Mouse (Mus musculus) megakaryocyte, embryonic 14.5 days (primary cell): ENCODE data around the gene Ksr1. TPM values are rescaled to one million over a fixed set of nuclear protein-coding genes. Genes with fewer than 3 reads are reported as not detected.
A peak's percentile ranks its signal among the peaks of the same experiment; 100 is the strongest.

Experiments
- H3K27me3 ChIP-seq: replicated peaks from 2 replicates; pipeline ENCODE3; 2012; ENCODE audit warnings: inconsistent platforms
- H3K36me3 ChIP-seq: replicated peaks from 2 replicates; pipeline ENCODE3; 2012; ENCODE audit warnings: low read length, inconsistent platforms, mixed read lengths
- H3K4me1 ChIP-seq: 2 replicates; pipeline ENCODE4 v1.6.1; 2012; ENCODE audit warnings: inconsistent platforms
- H3K4me3 ChIP-seq: replicated peaks from 2 replicates; pipeline ENCODE3; 2012; ENCODE audit warnings: moderate library complexity, mild to moderate bottlenecking, inconsistent platforms
- H3K9me3 ChIP-seq: 2 replicates; pipeline ENCODE4 v1.6.1; 2012; ENCODE audit warnings: inconsistent platforms
- FLI1 ChIP-seq: IDR thresholded peaks from 2 replicates; pipeline ENCODE4 v1.6.1; 2012; ENCODE audit warnings: low read length, inconsistent platforms, mixed read lengths
- GATA1 ChIP-seq: IDR thresholded peaks from 3 replicates; pipeline ENCODE4 v1.6.1; 2012; ENCODE audit warnings: mixed read lengths, low read length, inconsistent platforms, borderline replicate concordance
- polyA plus RNA-seq: library from polyadenylated mRNA; stranded (reverse); fragments of >175 nt; gene quantifications from 2 replicates; pipeline ENCODE4 v1.2.3, GENCODE M21; 2012; ENCODE audit warnings: low replicate concordance; ENCODE audit not compliant: insufficient read depth

Ksr1 gene
- polyA plus RNA-seq, 1 experiment: 46.5 TPM

- Histone ChIP-seq H3K27me3 (no peaks in the 10 kb centered on the region), H3K36me3 (peaks cover 100% of the 10 kb centered on the region), H3K4me3 (peak overlapping the region; percentile 47), H3K4me1 (peaks cover 100% of the 10 kb centered on the region), H3K9me3 (no peaks in the 10 kb centered on the region)
- no peak for TF ChIP-seq GATA1
- TF ChIP-seq FLI1: no peak
These were observed 112.6 kb downstream of the Ksr1 start for GRCm38 (mm10) chr11:79033636-79034035.

- no peak for TF ChIP-seq GATA1
- no peak for TF ChIP-seq FLI1
These were observed 113.2 kb downstream of the Ksr1 start for GRCm38 (mm10) chr11:79033021-79033420.

GRCm38 (mm10) chr11:79031452-79031746, 114.8 kb downstream of the Ksr1 start:
- Histone ChIP-seq H3K27me3 (no peaks in the 10 kb centered on the region), H3K4me3 (peak overlapping the region; percentile 7), H3K4me1 (peaks cover 100% of the 10 kb centered on the region), H3K9me3 (no peaks in the 10 kb centered on the region), H3K36me3 (peaks cover 100% of the 10 kb centered on the region)
- no peak for TF ChIP-seq FLI1
- TF ChIP-seq GATA1: no peak

More at GRCm38 (mm10) chr11:79033021-79033420, 113.2 kb downstream of the Ksr1 start:
- Histone ChIP-seq H3K9me3 (no peaks in the 10 kb centered on the region), H3K4me1 (peaks cover 100% of the 10 kb centered on the region), H3K27me3 (no peaks in the 10 kb centered on the region), H3K4me3 (peak overlapping the region; percentile 80), H3K36me3 (peaks cover 100% of the 10 kb centered on the region)

- no peaks in the 10 kb centered on the region for H3K27me3 ChIP-seq
- H3K36me3 ChIP-seq: peaks cover 100% of the 10 kb centered on the region
- TF ChIP-seq GATA1: no peak
- peak overlapping the region; percentile 48 for H3K4me3 ChIP-seq
- H3K4me1 ChIP-seq: peaks cover 100% of the 10 kb centered on the region
- no peaks in the 10 kb centered on the region for H3K9me3 ChIP-seq
These were observed 115.4 kb downstream of the Ksr1 start for GRCm38 (mm10) chr11:79030570-79031451.

- Histone ChIP-seq H3K4me1 (peaks cover 100% of the 10 kb centered on the region), H3K9me3 (no peaks in the 10 kb centered on the region), H3K4me3 (peak overlapping the region; percentile 80), H3K27me3 (no peaks in the 10 kb centered on the region), H3K36me3 (peaks cover 100% of the 10 kb centered on the region)
- TF ChIP-seq GATA1 (no peak), FLI1 (no peak)
These were observed 122.5 kb downstream of the Ksr1 start for GRCm38 (mm10) chr11:79023751-79024150.

- Histone ChIP-seq H3K36me3 (peaks cover 100% of the 10 kb centered on the region), H3K27me3 (no peaks in the 10 kb centered on the region), H3K4me1 (peaks cover 100% of the 10 kb centered on the region), H3K9me3 (no peaks in the 10 kb centered on the region), H3K4me3 (peak overlapping the region; percentile 80)
- TF ChIP-seq GATA1: no peak
- TF ChIP-seq FLI1: peak; percentile 61; the same call in 1 of the 2 replicates
These were observed 122.9 kb downstream of the Ksr1 start for GRCm38 (mm10) chr11:79023342-79023741.

GRCm38 (mm10) chr11:79022836-79023235, 123.4 kb downstream of the Ksr1 start:
- H3K9me3 ChIP-seq: no peaks in the 10 kb centered on the region
- TF ChIP-seq FLI1 (no peak), GATA1 (no peak)
- H3K27me3 ChIP-seq: no peaks in the 10 kb centered on the region
- peaks cover 99% of the 10 kb centered on the region for H3K4me1 ChIP-seq
- peak overlapping the region; percentile 80 for H3K4me3 ChIP-seq
- H3K36me3 ChIP-seq: peaks cover 100% of the 10 kb centered on the region

- peaks cover 98% of the 10 kb centered on the region for H3K4me1 ChIP-seq
- no peaks in the 10 kb centered on the region for H3K9me3 ChIP-seq
- TF ChIP-seq GATA1 (no peak), FLI1 (no peak)
- H3K36me3 ChIP-seq: peaks cover 100% of the 10 kb centered on the region
- no peak overlapping the region for H3K4me3 ChIP-seq
- H3K27me3 ChIP-seq: no peaks in the 10 kb centered on the region
These were observed 125.6 kb downstream of the Ksr1 start for GRCm38 (mm10) chr11:79020535-79021045.

GRCm38 (mm10) chr11:79019839-79020534, 126.2 kb downstream of the Ksr1 start:
- Histone ChIP-seq H3K36me3 (peaks cover 100% of the 10 kb centered on the region), H3K4me1 (peaks cover 94% of the 10 kb centered on the region), H3K27me3 (no peaks in the 10 kb centered on the region), H3K4me3 (peak overlapping the region; percentile 23), H3K9me3 (no peaks in the 10 kb centered on the region)
- TF ChIP-seq FLI1: no peak
- TF ChIP-seq GATA1: no peak
